Mouse (Mus musculus) MEL (cell line): ENCODE measurements at regions not wholly inside any gene's neighbourhood (a gene's known extent, or its start where the extent isn't known, plus 50 kb on each side); places are given as distances from the start of the nearest gene placed in this dataset.

Experiments used
- CHD1 ChIP-seq: IDR thresholded peaks from 2 replicates; pipeline ENCODE4 v1.6.1; 2012; ENCODE audit warnings: low read depth, mild to moderate bottlenecking, inconsistent platforms, low read length, improper control_type of control experiment
- CHD2 ChIP-seq: IDR thresholded peaks from 2 replicates; pipeline ENCODE4 v1.6.1; 2011; ENCODE audit warnings: low read length, improper control_type of control experiment
- CTCF ChIP-seq, 3 experiments: IDR thresholded peaks in 2 of 3; conservative IDR thresholded peaks in 1 of 3; 2 replicates each; pipeline ENCODE4 v1.5.1; 2011 to 2012; ENCODE audit warnings: low read length in 3 of 3, low read depth in 2 of 3, mild to moderate bottlenecking in 2 of 3, improper control_type of control experiment in 1 of 3, inconsistent platforms in 1 of 3, mixed read lengths in 1 of 3, moderate library complexity in 1 of 3; ENCODE audit not compliant: control insufficient read depth in 1 of 3, insufficient read depth in 1 of 3, poor library complexity in 1 of 3, severe bottlenecking in 1 of 3
- GATA1 ChIP-seq: IDR thresholded peaks from 2 replicates; pipeline ENCODE4 v1.6.1; 2011; ENCODE audit warnings: low read depth, low read length, improper control_type of control experiment
- MYC ChIP-seq: IDR thresholded peaks from 2 replicates; pipeline ENCODE4 v1.6.1; 2011; ENCODE audit warnings: low read depth, mild to moderate bottlenecking, low read length, improper control_type of control experiment, moderate library complexity
- NELFE ChIP-seq: IDR thresholded peaks from 2 replicates; pipeline ENCODE4 v1.6.1; 2011; ENCODE audit warnings: low read depth, low read length, improper control_type of control experiment
- NRF1 ChIP-seq: IDR thresholded peaks from 2 replicates; pipeline ENCODE4 v1.6.1; 2014; ENCODE audit warnings: low read depth, mild to moderate bottlenecking, inconsistent platforms, low read length, improper control_type of control experiment, moderate library complexity; ENCODE audit not compliant: poor library complexity, insufficient read depth, severe bottlenecking
- POLR2A ChIP-seq, 2 experiments: IDR thresholded peaks; 2 replicates each; pipeline ENCODE4 v1.6.1; 2011 to 2012; ENCODE audit warnings: low read length in 2 of 2, mild to moderate bottlenecking in 2 of 2, control low read depth in 1 of 2, improper control_type of control experiment in 1 of 2, low read depth in 1 of 2, moderate library complexity in 1 of 2; ENCODE audit not compliant: control insufficient read depth in 1 of 2, insufficient read depth in 1 of 2, poor library complexity in 1 of 2
- TAL1 ChIP-seq: IDR thresholded peaks from 2 replicates; pipeline ENCODE4 v1.6.1; 2012; ENCODE audit warnings: mild to moderate bottlenecking, inconsistent platforms, low read length, moderate library complexity, mixed read lengths
- TBP ChIP-seq: IDR thresholded peaks from 2 replicates; pipeline ENCODE4 v1.8.0; 2011; ENCODE audit warnings: low read depth, low read length, improper control_type of control experiment
- UBTF ChIP-seq: IDR thresholded peaks from 2 replicates; pipeline ENCODE4 v1.6.1; 2012; ENCODE audit warnings: low read depth, mild to moderate bottlenecking, inconsistent platforms, low read length, improper control_type of control experiment, moderate library complexity, borderline replicate concordance; ENCODE audit not compliant: insufficient read depth

- no peak for TF ChIP-seq GATA1
- TF ChIP-seq CHD2 = no peak
- no peak for TF ChIP-seq POLR2A (IDR thresholded peaks at IDR 0.05; ENCODE audit: control insufficient read depth in 1 of 2, insufficient read depth in 1 of 2, low read depth in 1 of 2, low read length in 2 of 2, poor library complexity in 1 of 2)
- TF ChIP-seq TBP = no peak
- no peak for TF ChIP-seq NRF1
- no peak for TF ChIP-seq NELFE
- TF ChIP-seq UBTF = no peak
- no peak for TF ChIP-seq CHD1
- no peak for TF ChIP-seq CTCF (IDR thresholded peaks at IDR 0.05 in 2 of 3, conservative IDR thresholded peaks at IDR 0.05 in 1 of 3; ENCODE audit: control insufficient read depth in 1 of 3, insufficient read depth in 1 of 3, low read depth in 2 of 3, low read length in 3 of 3, poor library complexity in 1 of 3, severe bottlenecking in 1 of 3)
- no peak for TF ChIP-seq TAL1
- no peak for TF ChIP-seq MYC
Measured at GRCm38 (mm10) chr16:65693626-65694025, 121.4 kb upstream of the Vgll3 start.
